Mouse (Mus musculus): ENCODE measurements around the gene Sh3bp5.

DNA sequence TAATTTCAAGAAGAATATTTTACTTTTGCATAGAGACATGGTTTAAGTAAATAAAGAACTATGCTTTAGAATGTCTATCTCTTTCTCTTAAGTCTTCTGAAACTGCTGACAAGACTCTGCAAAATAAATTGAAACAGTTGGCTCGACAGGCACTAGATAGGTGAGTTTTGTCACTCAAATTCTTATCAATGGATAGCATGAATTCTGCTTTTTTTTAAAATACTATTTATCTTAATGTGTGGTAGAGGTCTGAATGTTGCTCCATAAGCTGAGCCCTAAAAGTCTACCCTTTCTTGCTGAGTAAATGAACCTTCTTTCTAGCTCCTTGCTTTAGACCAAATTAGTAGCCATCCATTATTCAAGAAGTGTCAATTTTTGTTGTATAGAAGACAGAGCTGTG lies 90.5 kb downstream of the Sh3bp5 start:
- TF ChIP-seq GATA1 (IDR thresholded peaks at IDR 0.05; ENCODE audit: low read length) (no peak), TAL1 (IDR thresholded peaks at IDR 0.05; ENCODE audit: low read length) (no peak)
